In the genomic region with DNA sequence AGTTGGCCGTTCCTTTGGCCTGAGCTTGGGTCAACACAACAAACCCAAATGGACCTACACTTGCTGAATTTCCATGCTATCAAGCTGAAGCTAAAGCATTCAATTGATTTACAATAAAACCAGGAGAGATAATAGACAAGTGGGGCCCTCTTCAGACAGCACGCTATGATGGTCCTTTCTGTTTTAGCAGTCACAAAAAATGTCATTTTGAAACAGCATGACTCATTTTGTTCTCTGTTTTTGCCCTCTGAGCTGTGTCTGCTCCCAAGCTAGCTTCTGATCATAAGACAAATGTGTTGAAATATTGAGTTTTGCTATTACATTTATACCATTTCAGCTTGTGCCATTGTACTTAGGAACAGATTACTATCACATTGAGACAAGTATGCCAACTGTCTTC, we compare ENCODE assay signal across 27 mouse cellular contexts. TPM values are rescaled to one million over a fixed set of nuclear protein-coding genes. Genes with fewer than 3 reads are reported as not detected.
DNase-seq lines count a peak whose midpoint lies in the region; ATAC-seq lines count a peak whose summit lies in the region.
"Had no signal": no experiment of that assay in that cellular context is flagged by ENCODE, and none has a peak within 500 bp of the region (broad histone marks: within the 10 kb centered on the region; RNA-seq: fewer than 3 reads in every experiment).

No protein-coding gene starts in this region.

- 91% methylated on average over 2 of the region's 2 CpGs for WGBS in forebrain, embryonic 16.5 days

- peak; percentile 20 for DNase-seq in 416B (ENCODE audit: low read depth)
- peak; percentile 16 for DNase-seq in CD4-positive, CD25-positive, alpha-beta regulatory T cell, adult 2 months (ENCODE audit: low read depth, low spot score)
- no peak for DNase-seq in cerebellum, adult 18-20 months
- no peak for DNase-seq in adrenal gland, adult (ENCODE audit: inconsistent age in 2 of 2, low spot score in 1 of 2)
- DNase-seq: adrenal gland, adult 2 months; adrenal gland, postnatal 25 days; cerebellum, adult 11-12 months; cerebellum, adult 9-10 months; cerebellum, postnatal 14 days; forebrain, postnatal 0 days; gastrocnemius, adult 2 months; gastrocnemius, postnatal 14 days; heart, adult 2 months; heart, postnatal 14 days; heart, postnatal 4 days; kidney, adult 11 months; kidney, adult 8-10 months had no signal

- no peak overlapping the region for H3K4me3 ChIP-seq in forebrain, embryonic 16.5 days (replicated peaks; ENCODE audit: low read length)
- H3K4me3 ChIP-seq: forebrain, embryonic 10.5 days; forebrain, embryonic 13.5 days; gastrocnemius, adult 2 months; heart, adult 2 months; heart, embryonic 10.5 days; heart, embryonic 13.5 days; intestine, embryonic 15.5 days had no signal

- no peak overlapping the region for H3K27ac ChIP-seq in forebrain, embryonic 16.5 days (ENCODE audit: low read length)
- H3K27ac ChIP-seq: forebrain, embryonic 10.5 days; forebrain, embryonic 13.5 days; gastrocnemius, adult 2 months; heart, adult 2 months; heart, embryonic 10.5 days; heart, embryonic 13.5 days; hindbrain, embryonic 14.5 days; hindbrain, postnatal 0 days; intestine, embryonic 15.5 days had no signal

- H3K9me3 ChIP-seq in forebrain, embryonic 16.5 days (ENCODE audit: control insufficient read depth, low read length) = no peaks in the 10 kb centered on the region
- H3K9me3 ChIP-seq: forebrain, embryonic 10.5 days; forebrain, embryonic 13.5 days; heart, embryonic 10.5 days; heart, embryonic 13.5 days; intestine, embryonic 15.5 days had no signal

- no peaks in the 10 kb centered on the region for H3K4me1 ChIP-seq in forebrain, embryonic 16.5 days (replicated peaks; ENCODE audit: control insufficient read depth, insufficient read depth, low read length)
- H3K4me1 ChIP-seq: forebrain, embryonic 10.5 days; forebrain, embryonic 13.5 days; heart, embryonic 10.5 days; heart, embryonic 13.5 days; intestine, embryonic 15.5 days had no signal

- H3K36me3 ChIP-seq in forebrain, embryonic 16.5 days (ENCODE audit: control insufficient read depth, insufficient read depth) = no peaks in the 10 kb centered on the region
- H3K36me3 ChIP-seq: forebrain, embryonic 10.5 days; heart, embryonic 10.5 days; heart, embryonic 13.5 days; intestine, embryonic 15.5 days had no signal

- H3K9ac ChIP-seq in forebrain, embryonic 16.5 days (replicated peaks; ENCODE audit: low read depth, low read length) = no peak overlapping the region
- H3K9ac ChIP-seq: forebrain, embryonic 13.5 days; forebrain, postnatal 0 days; heart, embryonic 13.5 days; hindbrain, embryonic 14.5 days; intestine, embryonic 15.5 days had no signal

- H3K27me3 ChIP-seq in forebrain, embryonic 16.5 days (replicated peaks; ENCODE audit: control insufficient read depth, insufficient read depth, low read length) = no peaks in the 10 kb centered on the region
- H3K27me3 ChIP-seq: forebrain, embryonic 13.5 days; heart, embryonic 13.5 days; intestine, embryonic 15.5 days had no signal

- peak; percentile 50 for ATAC-seq in activated CD4-positive, CD25-positive, alpha-beta regulatory T cell, adult 4 months
- ATAC-seq in forebrain, embryonic 16.5 days = no peak
- ATAC-seq: forebrain, embryonic 13.5 days; forebrain, postnatal 0 days; hindbrain, postnatal 0 days; intestine, embryonic 15.5 days had no signal

- H3K4me2 ChIP-seq in forebrain, embryonic 16.5 days (ENCODE audit: low read length) = no peak overlapping the region
- H3K4me2 ChIP-seq: forebrain, embryonic 13.5 days; heart, embryonic 13.5 days; hindbrain, embryonic 14.5 days; intestine, embryonic 15.5 days had no signal

RNA-seq across cellular contexts. Expression of gene Slain1, which starts 28.8 kb away (rescaled TPM):
- polyA plus RNA-seq in activated CD4-positive, CD25-positive, alpha-beta regulatory T cell, adult 4 months (2017; shearing (Covaris generic)) = 10 to 100 TPM; 12.7 to 17.2 TPM
- polyA plus RNA-seq in forebrain, embryonic 16.5 days (2015; fragmentation: Nextera tagmentation; extraction: Ambion mirVana) = 20.6 and 29.6 TPM in 2 replicates
- polyA plus RNA-seq: C2C12 had no signal

Comparison
In these comparisons a context has a peak if more than half of its experiments do, and no peak if none do; other contexts are left out.
1. DNase-seq: peak in 416B (single experiment) and CD4-positive, CD25-positive, alpha-beta regulatory T cell, adult 2 months (single experiment); none in cerebellum, adult 18-20 months (0 of 2) and adrenal gland, adult (0 of 2).